Mouse (Mus musculus) left cerebral cortex, postnatal 25 days (tissue): ENCODE results near the gene Zc3h14. TPM values are rescaled to one million over a fixed set of nuclear protein-coding genes. Genes with fewer than 3 reads are reported as not detected.

Experiments used
- DNase-seq, 2 experiments: peaks; one replicate each; pipeline ENCODE4 v3.0.0; 2022; ENCODE audit warnings: low spot score in 2 of 2, mixed read lengths in 1 of 2
- intact Hi-C: fragments of 180-260 bp; cut with DNase I; formaldehyde crosslinking; loops from one replicate; pipeline ENCODE4 v1.15.1; 2025
- total RNA-seq, 2 experiments: library from RNA; stranded (reverse); gene quantifications; 2 replicates each; pipeline ENCODE4 v1.2.3; 2021

The Zc3h14 gene
- total RNA-seq, 2 experiments from 2014 or later, result 93.1 to 97.3 TPM

DNA sequence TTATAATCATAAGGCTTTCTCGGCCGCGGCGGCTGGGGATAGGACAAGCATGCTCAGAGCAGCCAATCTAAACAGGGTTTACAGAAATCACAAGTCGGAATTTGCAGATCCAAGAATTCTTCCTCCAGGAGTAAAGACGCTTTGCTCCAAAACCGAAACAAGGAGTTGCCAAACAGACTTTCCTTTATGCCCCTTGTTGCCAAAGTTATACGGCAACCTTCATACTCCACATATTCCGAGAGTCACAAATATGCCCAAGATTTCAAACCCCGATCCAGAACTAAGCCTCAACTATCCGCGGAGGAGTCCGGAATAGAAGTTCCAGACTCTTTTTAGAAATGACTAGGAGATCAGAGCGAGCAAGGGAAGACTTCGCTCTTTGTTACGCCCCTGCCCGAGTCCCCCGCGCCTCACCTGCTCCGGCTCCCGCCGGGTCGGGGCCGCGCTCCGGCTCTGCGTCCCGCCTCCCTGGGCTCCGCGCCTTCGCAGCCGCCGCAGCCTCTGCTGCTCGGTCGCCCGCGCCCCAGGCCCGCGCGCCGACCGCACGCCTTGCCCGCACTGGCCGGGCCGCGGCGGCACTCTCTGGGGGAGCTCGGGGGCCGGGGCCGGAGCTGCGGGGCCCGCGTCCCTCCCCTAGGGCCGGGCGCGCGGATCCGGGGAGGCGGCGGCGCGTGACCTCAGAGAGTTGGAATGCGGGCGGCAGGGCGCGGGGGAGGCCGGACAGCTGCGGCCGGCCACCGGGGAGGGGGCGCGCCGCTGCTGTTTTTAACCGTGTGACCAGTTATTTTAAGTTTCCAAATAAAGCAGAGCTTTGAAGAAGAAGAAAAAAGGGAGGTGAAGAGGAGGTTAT is 9.6 kb upstream of the Zc3h14 start, which contains the start of gene Ptpn21:
Ptpn21 (minus strand) TSS at position 455 of the 850 bp plus-strand sequence.
- no peak for DNase-seq
- intact Hi-C loops, result no loop called here

DNA sequence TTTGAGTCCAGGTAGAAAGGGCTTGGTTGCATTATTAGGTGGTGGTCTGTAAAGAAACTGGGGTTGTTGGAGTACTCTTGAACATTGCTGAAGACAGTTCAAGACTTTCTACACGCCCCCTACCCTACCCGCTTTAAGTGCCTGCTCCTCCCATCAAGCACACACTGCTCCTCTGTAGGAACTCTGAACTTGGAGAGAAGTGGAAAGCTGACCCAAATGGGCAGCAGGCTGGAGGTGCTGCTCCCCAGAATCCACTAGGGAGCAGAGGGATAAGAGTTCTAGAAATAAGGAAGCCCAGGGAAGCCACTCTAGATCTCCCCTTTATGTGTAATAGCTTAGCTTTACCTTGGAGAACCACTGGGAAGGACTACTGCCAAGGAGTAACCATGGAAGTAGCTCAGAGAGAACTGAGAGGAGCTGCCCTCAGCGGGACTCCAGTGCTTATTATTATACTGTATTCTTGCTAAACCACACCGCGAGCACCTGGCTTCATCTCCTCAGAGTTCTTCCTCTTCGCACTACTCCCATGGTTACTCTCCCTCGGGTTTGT is 8.9 kb upstream of the Zc3h14 start:
- DNase-seq, result no peak
- intact Hi-C loops, result no loop called here

DNA sequence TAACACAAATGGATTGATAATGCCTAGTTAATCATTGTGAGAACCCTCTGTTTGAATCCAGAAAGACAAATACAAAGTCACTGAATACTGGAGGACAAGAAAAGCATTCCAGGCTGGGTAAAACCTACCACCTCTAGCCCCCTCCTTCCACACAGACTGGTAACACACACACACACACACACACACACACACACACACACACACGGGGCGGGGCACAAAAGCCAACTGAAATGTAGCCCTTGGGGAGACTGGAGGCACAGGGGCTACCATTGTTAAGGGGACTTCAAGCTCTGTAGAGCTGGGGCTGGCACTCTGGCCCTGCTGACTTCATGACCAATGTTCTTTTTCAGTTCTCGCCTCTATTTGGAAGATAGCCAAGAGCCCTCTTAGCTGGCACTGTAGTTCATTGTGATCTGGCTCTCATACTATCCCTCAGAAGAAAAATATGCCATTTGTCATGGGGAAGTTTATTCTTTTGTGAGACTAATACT is 5.7 kb upstream of the Zc3h14 start:
- intact Hi-C loops, result loop anchor here (10.0 kb wide), 1 partner anchor 456 kb away; no protein-coding TSS in a partner anchor
- DNase-seq, result no peak

DNA sequence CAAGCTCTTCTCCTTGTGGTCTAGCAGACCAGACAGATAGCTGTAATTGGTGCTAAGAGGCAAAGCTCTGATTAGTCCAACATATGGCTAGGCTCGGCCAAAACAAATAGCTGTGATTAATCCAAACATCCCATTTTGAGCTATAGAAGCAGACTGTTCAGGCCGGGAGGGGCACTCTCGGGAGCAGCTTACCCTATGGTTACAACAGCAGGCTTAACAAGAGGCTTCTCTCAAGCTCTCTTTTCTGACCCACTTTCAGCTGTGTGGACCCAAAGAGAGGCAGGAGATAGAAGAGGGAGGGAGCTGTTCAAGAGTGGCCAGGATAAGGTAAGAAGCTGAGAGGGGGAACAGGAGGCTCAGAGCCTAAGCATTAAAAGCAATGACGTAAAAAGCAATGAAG is 1.1 kb upstream of the Zc3h14 start:
- no peak for DNase-seq
- intact Hi-C loops, result loop anchor here (5.0 to 10.0 kb wide), 2 partner anchors 73 to 461 kb away; no protein-coding TSS in a partner anchor

DNA sequence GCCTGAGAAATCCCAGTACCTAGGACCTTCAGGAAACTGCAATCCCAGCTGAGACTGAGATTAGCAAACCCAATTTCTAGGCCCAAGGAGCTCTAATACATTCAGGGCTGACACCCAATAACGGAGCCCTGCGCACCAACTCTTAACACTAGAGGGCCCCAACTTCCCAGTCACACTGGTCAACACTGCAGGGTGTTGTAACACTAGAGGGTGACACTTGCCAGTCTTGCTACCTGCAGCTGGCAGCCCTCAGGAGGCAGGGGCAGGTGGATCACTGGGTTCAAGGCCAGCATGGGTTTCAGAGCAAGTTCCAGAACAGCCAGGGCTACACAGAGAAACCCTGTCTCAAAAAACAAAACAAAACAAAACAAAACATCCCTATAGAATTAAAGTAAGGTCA is 633 bp upstream of the Zc3h14 start:
- intact Hi-C loops, result loop anchor here (5.0 to 10.0 kb wide), 2 partner anchors 74 to 461 kb away; no protein-coding TSS in a partner anchor
- no peak for DNase-seq

DNA sequence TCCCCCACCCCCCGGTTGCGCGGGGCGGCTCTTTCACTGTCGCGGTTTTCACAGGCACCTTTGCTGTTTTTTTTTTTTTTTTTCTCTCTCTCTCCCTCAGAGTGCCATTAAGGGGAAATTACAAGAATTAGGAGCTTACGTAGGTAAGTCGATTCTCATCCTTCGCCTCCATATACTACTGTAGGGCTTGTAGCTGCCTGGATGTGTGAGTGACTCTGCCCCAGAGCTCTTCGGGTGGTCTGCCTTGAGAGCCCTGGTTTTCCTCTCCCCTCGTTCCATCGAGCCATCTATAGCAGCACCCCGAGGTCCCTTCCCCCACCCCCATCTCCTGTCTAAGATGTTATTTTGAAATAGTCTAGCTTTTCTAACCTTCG is 603 bp downstream of the Zc3h14 start:
- intact Hi-C loops, result loop anchor here (5.0 to 10.0 kb wide), 2 partner anchors 75 to 463 kb away; no protein-coding TSS in a partner anchor
- no peak for DNase-seq

DNA sequence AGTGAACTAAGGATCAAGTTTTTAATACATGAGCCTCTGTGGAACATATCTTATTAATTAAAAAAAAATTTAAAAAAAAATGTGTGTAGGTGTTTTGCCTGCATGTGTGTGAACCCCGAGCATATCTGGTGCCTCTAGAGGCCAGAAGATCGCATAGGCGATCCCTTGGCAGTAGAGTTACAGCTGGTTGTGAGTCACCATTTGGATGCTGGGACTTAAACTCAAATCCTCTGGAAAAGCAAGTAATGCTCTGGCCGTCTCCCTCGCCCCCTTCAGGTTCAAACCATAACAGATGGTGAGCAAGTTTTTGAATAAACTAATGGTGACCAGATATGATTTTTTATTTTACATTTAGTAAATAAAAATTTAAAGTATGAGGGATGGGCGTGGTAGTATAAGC is 10.9 kb downstream of the Zc3h14 start:
- no peak for DNase-seq
- intact Hi-C loops, result no loop called here

DNA sequence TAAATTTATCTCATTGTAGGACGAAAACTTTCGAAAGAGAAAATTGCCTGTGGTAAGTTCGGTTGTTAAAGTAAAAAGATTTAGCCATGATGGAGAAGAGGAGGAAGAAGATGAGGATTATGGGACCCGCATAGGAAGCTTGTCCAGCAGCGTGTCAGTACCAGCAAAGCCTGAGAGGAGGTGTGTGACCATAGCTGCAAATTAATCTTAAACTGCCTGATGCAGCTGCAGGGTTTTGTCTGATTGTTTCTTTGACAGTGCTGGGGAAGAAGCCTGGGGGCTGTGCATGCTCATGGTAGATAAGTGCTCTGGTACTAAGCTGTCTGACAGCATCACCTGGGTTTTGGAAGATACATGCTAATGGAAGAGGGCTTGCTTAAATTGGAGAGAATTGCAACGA is 12.9 kb downstream of the Zc3h14 start:
- no peak for DNase-seq
- intact Hi-C loops, result no loop called here

DNA sequence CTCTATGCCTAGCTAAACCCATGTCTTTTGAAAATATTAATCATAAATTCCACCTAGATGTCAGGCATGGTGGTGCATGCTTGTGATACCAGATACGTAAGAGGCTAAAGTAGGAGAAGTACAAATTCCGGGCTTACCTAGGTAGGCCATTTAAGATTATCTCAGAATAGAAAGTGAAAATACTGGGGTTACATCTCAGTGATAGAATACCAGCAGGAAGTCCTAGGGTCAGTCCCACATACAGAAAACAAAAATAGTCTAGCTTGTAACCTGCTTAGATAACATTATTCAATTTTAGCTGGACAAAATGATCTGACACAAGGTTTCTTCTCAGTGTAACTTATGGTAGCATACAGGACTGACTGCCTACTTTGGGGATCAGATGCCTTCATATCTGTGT is 19.5 kb downstream of the Zc3h14 start:
- intact Hi-C loops, result no loop called here
- no peak for DNase-seq

DNA sequence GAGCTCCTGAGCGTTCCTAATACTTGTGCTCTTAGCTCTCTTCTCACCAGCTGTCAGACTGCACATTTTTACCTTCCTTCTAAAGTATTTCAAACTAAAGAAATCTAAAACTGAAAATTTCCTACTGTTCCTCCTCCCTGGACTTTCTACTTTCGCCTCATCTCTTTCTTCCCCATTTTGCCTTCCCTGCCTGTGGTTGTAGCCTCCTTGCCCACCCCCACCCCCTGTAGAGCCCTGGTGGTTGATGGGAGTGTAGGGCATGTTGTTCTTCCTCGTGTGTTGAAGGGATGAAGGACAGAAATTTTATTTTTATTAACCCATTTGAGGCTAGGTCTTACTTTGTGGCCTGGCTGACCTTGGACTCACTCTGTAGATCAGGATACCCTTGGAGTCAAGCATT is 30.7 kb downstream of the Zc3h14 start:
- intact Hi-C loops, result no loop called here

DNA sequence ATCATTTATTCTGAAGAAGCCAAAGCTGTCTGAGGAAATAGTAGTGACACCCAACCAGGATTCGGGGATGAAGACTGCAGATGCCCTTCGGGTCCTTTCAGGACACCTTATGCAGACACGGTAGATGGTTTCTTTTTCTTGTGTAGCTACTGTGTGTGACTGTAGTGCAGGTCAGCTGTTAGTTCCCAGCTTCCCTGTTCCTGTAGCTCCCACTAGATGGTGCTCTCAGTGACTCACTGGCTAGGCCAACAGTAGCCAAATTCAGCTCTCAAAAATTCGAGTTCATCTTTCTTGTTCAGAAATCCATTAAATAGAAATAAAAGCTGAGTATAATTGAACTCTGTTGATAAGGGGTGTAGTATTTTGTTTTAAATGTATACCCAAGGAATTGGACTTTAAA is 32.4 kb downstream of the Zc3h14 start:
- DNase-seq, result peak in 1 of 2 experiments; percentile 68
- intact Hi-C loops, result no loop called here

More for the DNA sequence above, 30.7 kb downstream of the Zc3h14 start:
- DNase-seq, result no peak

DNA sequence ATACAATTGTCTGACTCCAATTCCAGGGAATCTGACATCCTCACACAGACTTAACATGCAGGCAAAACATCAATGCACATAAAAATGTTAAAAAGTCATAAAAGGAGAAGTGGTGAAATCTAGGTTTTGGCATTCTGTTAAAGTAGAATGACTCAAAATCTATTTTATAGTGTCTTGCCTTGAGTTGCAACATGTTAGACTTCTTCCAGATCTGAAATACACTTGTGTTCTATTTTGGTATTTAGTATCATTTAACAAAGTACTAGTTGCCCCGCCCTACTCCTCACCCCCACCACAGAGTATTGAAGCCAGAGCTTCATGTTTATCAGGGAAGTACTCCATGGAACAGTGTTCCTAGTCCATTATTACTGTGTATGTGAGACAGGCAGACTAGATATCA is 37.5 kb downstream of the Zc3h14 start:
- no peak for DNase-seq
- intact Hi-C loops, result no loop called here

DNA sequence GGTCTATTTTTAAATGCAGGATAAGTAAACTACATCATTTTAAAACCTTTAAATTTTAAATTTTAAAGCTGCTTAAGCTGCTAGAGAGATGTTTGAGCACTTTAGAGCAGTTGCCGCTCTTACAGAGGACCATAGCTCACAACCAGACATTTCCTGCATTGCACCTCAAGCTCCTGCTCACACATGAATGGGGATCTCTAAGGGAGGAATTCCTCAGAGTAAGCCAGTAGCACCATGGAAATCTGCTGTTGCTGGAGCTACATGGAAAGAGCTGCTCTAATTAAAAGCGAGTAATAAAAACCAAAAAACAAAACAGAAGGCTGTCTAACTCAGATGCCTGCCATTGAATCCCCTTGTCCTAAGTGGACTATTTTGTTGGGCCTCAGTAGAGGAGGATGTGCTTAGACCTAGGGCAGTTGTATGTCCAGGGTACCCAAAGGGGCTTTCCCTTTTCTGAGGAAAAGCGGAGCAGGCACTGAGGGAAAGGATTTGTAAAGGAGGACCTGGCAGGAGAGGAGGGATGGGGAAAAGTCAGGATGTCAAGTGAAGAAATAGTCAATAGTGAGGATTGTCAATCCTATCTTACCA is 49.1 kb downstream of the Zc3h14 start:
- DNase-seq, result no peak
- intact Hi-C loops, result no loop called here

DNA sequence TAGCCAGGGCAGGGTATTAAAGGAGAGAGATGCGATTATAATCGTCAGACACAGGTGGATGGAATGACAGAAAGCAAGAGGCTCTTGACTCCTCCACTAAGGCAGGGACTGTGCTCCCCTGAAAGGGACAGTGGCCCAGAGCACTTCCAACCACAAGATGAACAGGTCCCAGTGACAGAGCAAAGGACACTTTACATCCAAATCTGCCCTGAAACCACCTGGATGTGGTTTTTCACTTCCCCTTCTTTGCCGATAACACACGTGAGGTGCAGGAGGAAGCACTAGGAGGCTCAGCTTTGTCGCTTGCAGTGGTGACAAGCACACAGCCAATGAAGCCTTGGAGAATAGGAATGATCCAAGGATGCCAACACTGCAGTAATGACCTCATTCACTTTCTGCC is 53.6 kb downstream of the Zc3h14 start:
- DNase-seq, result no peak
- intact Hi-C loops, result loop anchor here (5.0 kb wide), 1 partner anchor 1932 kb away; no protein-coding TSS in a partner anchor

DNA sequence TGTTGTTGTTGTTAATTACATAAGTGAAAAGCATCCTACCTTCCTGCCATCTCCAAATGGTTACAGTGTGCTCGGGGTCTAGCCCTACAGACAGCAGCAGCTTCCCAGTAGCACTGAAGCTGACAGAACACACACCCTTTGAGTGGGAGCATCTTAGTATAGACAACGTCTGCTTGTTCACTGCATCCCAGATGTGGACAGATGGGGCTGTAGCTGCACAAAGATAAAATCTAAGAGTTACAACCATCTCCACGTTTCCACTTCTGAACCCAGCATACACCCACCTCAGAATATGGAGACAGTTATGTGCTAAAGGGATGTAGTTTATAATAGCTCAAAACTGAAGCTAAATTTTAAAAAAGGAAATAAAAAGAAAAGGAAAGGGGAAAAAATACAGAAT is 55.5 kb downstream of the Zc3h14 start:
- intact Hi-C loops, result loop anchor here (5.0 kb wide), 1 partner anchor 1930 kb away; no protein-coding TSS in a partner anchor
- no peak for DNase-seq

DNA sequence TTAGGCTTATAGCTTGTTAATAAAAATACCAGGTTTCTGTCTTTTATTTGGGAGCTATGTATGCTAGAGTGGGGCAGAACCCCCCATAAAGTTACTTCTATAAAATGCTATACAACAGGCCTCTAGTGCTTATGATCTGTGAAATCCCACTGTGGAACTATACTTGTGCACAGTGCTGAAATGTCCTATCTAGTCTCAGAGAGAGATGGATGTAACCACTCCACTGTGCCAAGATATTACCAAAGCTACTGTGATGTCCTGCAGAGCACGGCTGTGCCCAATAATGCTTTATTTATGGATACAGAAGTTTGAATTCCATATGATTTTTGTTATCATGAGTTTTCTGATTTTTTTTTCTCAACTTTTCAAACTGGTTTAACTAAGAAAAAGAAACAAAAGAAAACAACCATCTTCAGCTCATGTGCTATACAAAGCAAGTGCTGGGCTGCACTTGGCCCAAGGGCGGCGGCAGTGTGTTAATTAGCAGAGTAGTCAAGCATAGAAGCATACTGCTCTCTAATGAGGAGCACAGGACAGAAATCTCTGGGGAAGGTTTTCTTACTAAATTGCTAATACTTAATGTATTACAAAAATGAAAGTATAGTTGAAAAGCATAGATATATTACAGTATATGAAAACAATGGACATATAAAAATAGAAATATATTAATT is 57.4 kb downstream of the Zc3h14 start:
- intact Hi-C loops, result loop anchor here (5.0 kb wide), 1 partner anchor 1928 kb away; no protein-coding TSS in a partner anchor
- DNase-seq, result no peak

DNA sequence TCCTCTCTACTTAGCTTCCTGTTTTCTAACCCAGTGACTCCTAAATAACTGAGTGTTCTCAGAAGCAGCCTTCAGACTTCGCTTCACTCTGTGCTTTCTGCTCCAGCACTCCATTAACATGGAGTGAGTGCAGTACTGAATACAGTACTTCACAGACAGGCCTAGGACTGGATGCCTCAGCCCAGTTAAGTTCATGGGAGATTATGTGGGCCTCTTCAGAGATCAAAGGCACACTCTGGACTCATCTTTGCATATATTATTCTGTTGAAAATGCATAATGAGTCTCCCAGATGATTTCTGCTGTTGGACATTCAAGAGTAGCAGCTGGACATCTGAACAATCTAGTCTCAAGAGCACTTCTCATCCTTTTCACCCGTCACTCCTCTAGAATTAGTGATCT is 74.0 kb downstream of the Zc3h14 start:
- intact Hi-C loops, result no loop called here
- DNase-seq, result no peak

DNA sequence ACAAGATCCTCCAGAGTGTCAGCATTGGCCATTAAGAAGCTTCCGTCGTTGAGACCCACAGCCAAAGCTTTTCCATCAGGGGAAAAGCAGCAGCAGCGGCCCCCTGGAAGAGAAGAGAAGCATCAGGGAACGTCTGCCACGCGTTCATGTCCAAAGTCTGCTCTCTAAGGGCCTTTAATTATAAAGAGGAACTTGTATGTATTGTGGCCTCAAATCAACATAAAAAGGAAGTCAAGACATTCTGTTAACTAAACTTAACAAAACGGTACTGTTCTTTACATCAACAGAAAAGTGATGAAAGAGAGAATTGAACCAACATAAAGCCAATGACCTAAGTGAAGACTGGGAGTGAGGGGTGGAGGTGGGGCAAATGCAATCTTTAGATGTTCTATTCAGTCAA is 84.4 kb downstream of the Zc3h14 start:
- DNase-seq, result no peak
- intact Hi-C loops, result no loop called here

DNA sequence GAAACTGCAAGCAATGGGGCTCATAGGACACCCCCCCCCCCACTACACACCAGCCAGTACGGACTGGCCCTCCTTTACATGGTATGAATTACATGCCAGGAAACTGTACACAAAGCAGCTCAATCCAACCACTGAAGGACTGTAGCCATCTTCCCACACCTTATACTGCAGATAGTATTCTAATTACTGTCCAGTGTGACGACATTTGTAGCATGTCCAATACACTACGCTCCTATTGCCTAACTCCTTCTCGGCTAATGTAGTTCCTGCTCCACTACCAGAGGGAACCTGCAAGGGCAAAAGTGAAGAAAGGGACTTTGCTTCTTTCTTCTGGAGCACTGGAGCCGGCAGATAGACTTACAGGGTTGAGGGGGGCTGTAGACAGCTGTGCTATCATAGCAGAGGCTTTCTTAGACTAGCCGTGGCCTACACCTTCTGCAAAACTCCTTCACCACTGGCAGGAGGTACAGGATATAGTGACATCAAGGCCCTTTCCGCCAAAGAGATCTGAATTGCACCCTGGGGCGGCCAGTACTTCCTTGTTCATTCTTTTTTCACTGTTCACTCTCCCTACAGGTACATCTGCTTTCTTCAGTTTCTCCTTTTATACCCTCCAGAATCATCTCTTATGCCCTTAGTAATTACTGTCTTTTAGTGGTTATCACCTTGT is 86.3 kb downstream of the Zc3h14 start:
- DNase-seq, result no peak
- intact Hi-C loops, result no loop called here
